Mouse (Mus musculus) kidney, postnatal 0 days (tissue): Measurements from ENCODE around the gene Panx1. TPM values are rescaled to one million over a fixed set of nuclear protein-coding genes. Genes with fewer than 3 reads are reported as not detected.

Experiments
- ATAC-seq: fragments of 200-750 bp; cut with Nextera tagmentation; replicated peaks from 2 replicates; pipeline ENCODE4 v1.8.0; 2017; ENCODE audit warnings: low read depth, moderate number of reproducible peaks, moderate TSS enrichment, moderate library complexity; ENCODE audit not compliant: low FRiP score
- DNase-seq: peaks from one replicate; pipeline ENCODE4 v3.0.0-alpha.2; 2016; ENCODE audit warnings: low spot score
- H3K27ac ChIP-seq: fragments of 300-500 bp; sonication (generic); 2 replicates; pipeline ENCODE4 v1.5.1; 2014; ENCODE audit warnings: mild to moderate bottlenecking
- H3K27me3 ChIP-seq: fragments of 300-500 bp; sonication (generic); 2 replicates; pipeline ENCODE4 v1.6.1; 2014; ENCODE audit warnings: low read length, mixed read lengths; ENCODE audit not compliant: insufficient read depth
- H3K36me3 ChIP-seq: fragments of 300-500 bp; sonication (generic); 2 replicates; pipeline ENCODE4 v1.6.1; 2014; ENCODE audit warnings: low read length, mixed read lengths; ENCODE audit not compliant: insufficient read depth
- H3K4me1 ChIP-seq: fragments of 300-500 bp; sonication (generic); replicated peaks from 2 replicates; pipeline ENCODE4 v1.6.1; 2014; ENCODE audit warnings: antibody characterized with exemption, low read length, mixed read lengths; ENCODE audit not compliant: insufficient read depth
- H3K4me2 ChIP-seq: fragments of 300-500 bp; sonication (generic); 2 replicates; pipeline ENCODE4 v1.6.1; 2014; ENCODE audit warnings: mild to moderate bottlenecking, low read length, moderate library complexity, mixed read lengths
- H3K4me3 ChIP-seq: fragments of 300-500 bp; sonication (generic); replicated peaks from 2 replicates; pipeline ENCODE4 v1.5.1; 2014; ENCODE audit warnings: low read depth, low read length
- H3K9ac ChIP-seq: fragments of 300-500 bp; sonication (generic); 2 replicates; pipeline ENCODE4 v1.6.1; 2014; ENCODE audit warnings: low read depth, low read length
- H3K9me3 ChIP-seq: fragments of 300-500 bp; sonication (generic); replicated peaks from 2 replicates; pipeline ENCODE4 v1.6.1; 2016; ENCODE audit warnings: low read length, inconsistent platforms, mixed read lengths
- CTCF ChIP-seq: IDR thresholded peaks from 2 replicates; pipeline ENCODE4 v1.5.1; 2016; ENCODE audit warnings: antibody characterized with exemption, low read depth, mild to moderate bottlenecking, moderate library complexity
- WGBS: fragments of 180-500 bp; shearing (Covaris S2); extraction: QIAGEN DNeasy Blood & Tissue Kit; methylation state at CpG from one replicate; pipeline ENCODE4 v1.1.7; 2014; 5-methylcytosine and 5-hydroxymethylcytosine counted together
- polyA plus RNA-seq: library from polyadenylated mRNA; unstranded; fragments of >200 nt; fragmentation: Nextera tagmentation; extraction: Ambion mirVana; gene quantifications from 2 replicates; pipeline ENCODE4 v1.2.1, GENCODE M21; 2015

The Panx1 gene
- polyA plus RNA-seq, 1 experiment from 2014 or later = 37.3 TPM

DNA sequence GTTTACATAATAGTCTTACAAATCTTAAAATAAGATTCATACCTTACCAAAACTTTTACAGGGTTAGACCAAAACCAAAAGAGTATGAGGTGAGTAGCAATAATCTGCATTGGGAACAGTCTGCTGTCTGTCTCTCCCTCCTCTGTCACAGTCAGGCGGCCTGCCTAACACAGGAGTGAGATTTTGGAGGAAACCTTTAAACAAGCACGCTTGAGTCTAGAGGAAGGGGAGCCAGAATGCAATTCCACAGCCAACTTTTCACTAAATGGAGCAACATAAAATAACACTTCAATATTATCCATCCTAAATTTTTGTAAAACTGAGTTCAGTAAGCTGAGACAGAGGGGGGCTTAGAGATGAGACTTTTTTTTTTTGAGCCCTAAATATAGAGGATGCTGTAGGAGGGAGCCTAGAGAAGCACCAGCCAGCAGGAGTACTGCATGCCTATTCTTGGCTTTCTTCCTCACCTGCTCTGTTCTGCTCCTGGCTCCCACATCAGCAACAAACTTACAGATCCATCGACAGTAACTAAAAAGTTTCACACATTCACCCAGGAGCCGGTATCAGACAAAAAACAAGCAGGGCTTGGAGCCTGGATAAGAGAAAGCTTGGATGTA, 63.6 kb downstream of the Panx1 start:
- Histone ChIP-seq H3K36me3 (no peaks in the 10 kb centered on the region), H3K9me3 (no peaks in the 10 kb centered on the region), H3K4me2 (no peak overlapping the region), H3K9ac (no peak overlapping the region), H3K4me1 (no peaks in the 10 kb centered on the region), H3K27me3 (no peaks in the 10 kb centered on the region), H3K4me3 (no peak overlapping the region), H3K27ac (no peak overlapping the region)
- ATAC-seq = no peak
- TF ChIP-seq CTCF = no peak
- no peak for DNase-seq
- WGBS = 77% methylated on average over 4 of the region's 4 CpGs

DNA sequence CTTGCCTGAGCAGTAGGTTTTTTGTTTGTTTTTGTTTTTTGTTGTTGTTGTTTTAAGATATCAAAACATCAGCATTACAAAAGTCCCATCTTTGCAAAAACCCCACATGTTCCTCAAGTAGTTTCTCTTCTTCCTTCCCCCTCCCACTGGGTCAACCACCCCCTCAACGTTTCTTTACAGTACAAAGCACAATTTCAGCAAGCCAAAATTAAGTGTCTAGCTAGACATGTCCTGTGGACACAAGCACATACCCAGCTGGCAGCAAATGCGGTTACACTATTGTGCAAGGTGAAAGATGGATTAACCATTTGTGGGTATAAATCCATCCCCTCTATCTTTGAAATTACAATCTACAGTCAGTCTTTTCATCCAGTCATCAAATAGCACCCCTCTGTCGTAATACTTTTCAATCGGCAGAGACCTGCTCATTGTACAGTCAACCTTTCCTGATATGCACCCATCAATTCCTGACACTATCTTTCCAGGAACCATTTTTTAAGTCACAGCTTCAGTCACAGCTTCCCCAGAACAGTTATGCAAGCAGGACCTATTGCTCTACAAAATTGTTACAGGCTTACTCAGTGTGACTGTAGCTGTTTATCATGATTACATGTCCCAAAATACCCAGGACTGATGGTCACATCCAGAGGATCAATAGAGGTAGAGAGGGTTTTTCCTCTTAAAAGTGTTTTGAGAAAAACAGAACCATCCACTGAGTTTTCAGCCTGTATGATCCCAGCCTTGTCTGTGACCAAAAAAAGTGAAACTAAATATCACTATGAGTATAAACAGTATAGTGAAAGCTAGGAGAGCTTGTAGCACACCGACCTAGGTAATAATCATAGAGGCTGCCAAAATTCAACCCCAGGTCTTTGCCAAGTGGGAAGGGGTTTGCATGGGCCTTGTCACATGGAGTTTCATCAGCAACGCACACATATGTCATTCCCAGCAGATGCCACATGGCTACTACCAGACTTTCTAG, 70.7 kb downstream of the Panx1 start:
- Histone ChIP-seq H3K4me1 (no peaks in the 10 kb centered on the region), H3K27me3 (no peaks in the 10 kb centered on the region), H3K9me3 (no peaks in the 10 kb centered on the region), H3K36me3 (no peaks in the 10 kb centered on the region), H3K27ac (no peak overlapping the region), H3K9ac (no peak overlapping the region), H3K4me3 (no peak overlapping the region), H3K4me2 (no peak overlapping the region)
- ATAC-seq (no peak), DNase-seq (no peak)
- 84% methylated on average over 6 of the region's 6 CpGs for WGBS
- TF ChIP-seq CTCF = no peak

DNA sequence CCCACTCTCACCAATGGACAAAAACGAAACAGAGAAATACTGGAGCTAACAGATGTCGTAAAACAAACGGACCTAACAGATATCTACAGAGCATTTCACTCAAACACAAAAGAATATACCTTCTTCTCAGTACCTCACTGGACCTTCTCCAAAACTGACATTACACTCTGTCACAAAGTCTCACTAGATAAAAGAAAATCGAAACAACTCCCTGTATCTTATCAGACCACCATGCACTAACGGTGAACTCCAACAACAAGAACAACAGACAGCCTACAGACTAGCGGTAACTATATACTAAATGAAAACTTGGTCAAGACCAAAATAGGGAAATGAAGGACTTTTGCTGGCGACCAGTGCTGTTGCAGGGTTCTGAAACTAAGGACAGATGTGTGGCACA, 71.5 kb downstream of the Panx1 start:
- Histone ChIP-seq H3K36me3 (no peaks in the 10 kb centered on the region), H3K9ac (no peak overlapping the region), H3K4me3 (no peak overlapping the region), H3K4me1 (no peaks in the 10 kb centered on the region), H3K27me3 (no peaks in the 10 kb centered on the region), H3K4me2 (no peak overlapping the region), H3K27ac (no peak overlapping the region), H3K9me3 (no peaks in the 10 kb centered on the region)
- 81% methylated on average over 7 of the region's 7 CpGs for WGBS
- DNase-seq (no peak), ATAC-seq (no peak)
- no peak for TF ChIP-seq CTCF

DNA sequence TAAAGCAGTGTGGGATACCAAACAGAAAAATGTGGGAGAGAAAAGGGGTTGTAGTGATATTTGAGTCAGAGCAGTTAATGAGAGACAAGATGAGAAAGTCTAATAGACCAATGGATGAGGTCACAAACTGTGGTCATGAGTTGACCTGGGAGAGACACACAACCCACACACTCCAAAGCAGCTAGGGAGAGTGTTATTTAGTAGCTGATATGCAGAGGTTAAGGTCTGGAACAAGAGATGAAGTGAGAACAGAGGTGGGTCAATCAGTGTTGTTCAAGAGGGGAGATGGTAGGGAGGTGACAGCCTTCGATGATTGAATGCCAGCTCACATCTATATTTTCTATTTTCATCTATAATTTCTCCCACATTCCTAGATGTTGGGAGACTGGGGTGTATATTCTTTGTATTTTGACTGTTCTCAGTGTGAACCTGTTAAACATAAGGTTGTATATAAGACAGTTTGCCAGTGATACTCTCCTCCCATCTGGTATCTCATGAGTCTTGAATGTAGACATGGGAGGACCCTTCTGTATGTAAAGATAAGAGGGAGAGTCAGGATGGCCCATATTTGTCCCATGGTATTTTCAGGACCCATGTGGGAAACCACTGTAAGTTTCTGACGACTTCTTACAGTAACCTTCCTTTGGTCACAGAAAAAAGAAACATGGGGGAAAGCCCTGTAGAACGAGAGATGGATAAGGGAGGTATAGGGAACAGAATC, 74.3 kb downstream of the Panx1 start:
- WGBS = 86% methylated on average over 3 of the region's 3 CpGs
- no peak overlapping the region for H3K9ac ChIP-seq
- no peaks in the 10 kb centered on the region for H3K36me3 ChIP-seq
- no peak for TF ChIP-seq CTCF
- no peaks in the 10 kb centered on the region for H3K27me3 ChIP-seq
- no peaks in the 10 kb centered on the region for H3K9me3 ChIP-seq
- no peaks in the 10 kb centered on the region for H3K4me1 ChIP-seq
- DNase-seq (no peak), ATAC-seq (no peak)
- no peak overlapping the region for H3K4me2 ChIP-seq
- H3K4me3 ChIP-seq = no peak overlapping the region
- no peak overlapping the region for H3K27ac ChIP-seq

DNA sequence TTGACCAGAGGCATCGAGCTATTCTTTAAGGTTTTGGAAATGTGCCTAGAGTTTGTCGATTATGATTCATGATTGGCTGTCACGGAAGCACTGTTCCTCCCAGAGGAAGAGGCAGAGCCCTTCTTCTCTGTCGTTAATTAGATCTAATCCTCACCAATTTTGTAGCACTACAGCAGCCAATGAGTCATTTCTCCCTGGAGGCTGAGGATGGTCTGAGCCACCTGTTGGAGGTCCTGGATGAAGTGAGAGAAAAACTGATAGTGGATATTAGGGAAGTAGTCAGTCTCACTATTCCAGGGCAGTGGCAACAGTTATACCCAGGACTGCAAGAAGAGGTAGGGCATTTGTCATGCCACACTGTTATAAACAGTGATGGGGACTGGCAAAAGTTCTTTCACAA, 75.1 kb downstream of the Panx1 start:
- H3K9ac ChIP-seq = no peak overlapping the region
- TF ChIP-seq CTCF = no peak
- no peak overlapping the region for H3K27ac ChIP-seq
- 55% methylated on average over 4 of the region's 4 CpGs for whole genome bisulfite sequencing
- H3K36me3 ChIP-seq = no peaks in the 10 kb centered on the region
- no peaks in the 10 kb centered on the region for H3K27me3 ChIP-seq
- H3K4me3 ChIP-seq = no peak overlapping the region
- H3K4me2 ChIP-seq = no peak overlapping the region
- no peak for ATAC-seq
- DNase-seq = no peak
- H3K9me3 ChIP-seq = no peaks in the 10 kb centered on the region
- H3K4me1 ChIP-seq = no peaks in the 10 kb centered on the region

DNA sequence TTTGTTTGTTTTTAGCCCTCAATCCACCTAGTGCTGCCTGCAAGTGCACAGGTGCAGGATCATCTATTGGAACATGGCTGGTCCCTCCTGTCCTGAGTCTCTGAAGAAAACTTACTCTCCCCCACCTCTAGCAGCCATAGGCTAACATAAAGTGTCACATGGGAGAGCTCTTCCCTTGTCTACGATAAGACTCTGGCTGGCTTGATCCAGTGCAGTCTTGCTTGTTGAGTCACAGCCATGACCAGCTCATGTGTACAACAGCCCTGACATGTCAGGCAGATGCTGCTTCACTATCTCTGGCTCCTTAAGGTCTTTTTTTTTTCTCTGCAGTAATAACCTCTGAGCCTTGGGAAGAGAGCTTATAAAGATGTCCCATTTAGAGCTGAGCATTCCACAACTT, 77.7 kb downstream of the Panx1 start:
- 70% methylated on average over 1 of the region's 1 CpGs for WGBS
- no peaks in the 10 kb centered on the region for H3K9me3 ChIP-seq

More for the DNA sequence above, 77.7 kb downstream of the Panx1 start:
- Histone ChIP-seq H3K36me3 (no peaks in the 10 kb centered on the region), H3K27ac (no peak overlapping the region), H3K4me3 (no peak overlapping the region), H3K27me3 (no peaks in the 10 kb centered on the region), H3K4me2 (no peak overlapping the region), H3K9ac (no peak overlapping the region), H3K4me1 (no peaks in the 10 kb centered on the region)
- no peak for TF ChIP-seq CTCF
- ATAC-seq (no peak), DNase-seq (no peak)
